Mouse (Mus musculus) CH12.LX (cell line): Measurements from ENCODE around the gene Gpr179.

Source experiments
- CHD2 ChIP-seq: IDR thresholded peaks from 2 replicates; pipeline ENCODE4 v1.6.1; 2011; ENCODE audit warnings: low read length, improper control_type of control experiment
- CTCF ChIP-seq, 2 experiments: IDR thresholded peaks in 1 of 2; conservative IDR thresholded peaks in 1 of 2; 2 replicates each; pipeline ENCODE4 v1.5.1; 2011 to 2012; ENCODE audit warnings: low read depth in 2 of 2, low read length in 2 of 2, improper control_type of control experiment in 1 of 2, inconsistent platforms in 1 of 2, mild to moderate bottlenecking in 1 of 2, moderate library complexity in 1 of 2
- EP300 ChIP-seq: IDR thresholded peaks from 2 replicates; pipeline ENCODE4 v1.6.1; 2011; ENCODE audit warnings: low read length, improper control_type of control experiment
- HCFC1 ChIP-seq: IDR thresholded peaks from 2 replicates; pipeline ENCODE4 v1.6.1; 2012; ENCODE audit warnings: low read depth, mild to moderate bottlenecking, inconsistent platforms, low read length, improper control_type of control experiment
- JUN ChIP-seq: IDR thresholded peaks from 2 replicates; pipeline ENCODE4 v1.6.1; 2011; ENCODE audit warnings: low read depth, mild to moderate bottlenecking, low read length, improper control_type of control experiment, moderate library complexity; ENCODE audit not compliant: insufficient read depth
- JUND ChIP-seq: conservative IDR thresholded peaks from 2 replicates; pipeline ENCODE4 v1.6.1; 2011; ENCODE audit warnings: low read depth, low read length, improper control_type of control experiment
- MAFK ChIP-seq: IDR thresholded peaks from 2 replicates; pipeline ENCODE4 v1.6.1; 2011; ENCODE audit warnings: low read length, improper control_type of control experiment; ENCODE audit not compliant: insufficient replicate concordance
- MXI1 ChIP-seq: IDR thresholded peaks from 2 replicates; pipeline ENCODE4 v1.6.1; 2011; ENCODE audit warnings: mild to moderate bottlenecking, low read depth, low read length, improper control_type of control experiment
- MYC ChIP-seq: IDR thresholded peaks from 2 replicates; pipeline ENCODE4 v1.6.1; 2011; ENCODE audit warnings: low read depth, mild to moderate bottlenecking, improper control_type of control experiment, low read length
- POLR2A ChIP-seq: IDR thresholded peaks from 2 replicates; pipeline ENCODE4 v1.6.1; 2011; ENCODE audit warnings: low read depth, mild to moderate bottlenecking, improper control_type of control experiment, low read length
- POLR2AphosphoS2 ChIP-seq: IDR thresholded peaks from 2 replicates; pipeline ENCODE4 v1.6.1; 2011; ENCODE audit warnings: low read depth, low read length, improper control_type of control experiment
- RCOR1 ChIP-seq: conservative IDR thresholded peaks from 2 replicates; pipeline ENCODE4 v1.6.1; 2012; ENCODE audit warnings: low read depth, mild to moderate bottlenecking, inconsistent platforms, low read length, improper control_type of control experiment
- TBP ChIP-seq: conservative IDR thresholded peaks from 2 replicates; pipeline ENCODE4 v1.6.1; 2011; ENCODE audit warnings: low read depth, low read length, improper control_type of control experiment
- TCF12 ChIP-seq: IDR thresholded peaks from 2 replicates; pipeline ENCODE4 v1.6.1; 2014; ENCODE audit warnings: low read depth, mild to moderate bottlenecking, inconsistent platforms, low read length, improper control_type of control experiment

- no peak for TF ChIP-seq CTCF (conservative IDR thresholded peaks at IDR 0.05 in 1 of 2, IDR thresholded peaks at IDR 0.05 in 1 of 2; ENCODE audit: low read depth in 2 of 2, low read length in 2 of 2)
- no peak for TF ChIP-seq HCFC1
- no peak for TF ChIP-seq POLR2AphosphoS2
- no peak for TF ChIP-seq MAFK
- TF ChIP-seq JUND, result no peak
- TF ChIP-seq MXI1, result no peak
- TF ChIP-seq TCF12, result no peak
- TF ChIP-seq RCOR1, result no peak
- no peak for TF ChIP-seq TBP
- TF ChIP-seq EP300, result no peak
- TF ChIP-seq CHD2, result no peak
- no peak for TF ChIP-seq JUN
- no peak for TF ChIP-seq MYC
- TF ChIP-seq POLR2A, result no peak
These were observed 18.6 kb upstream of the Gpr179 start for GRCm38 (mm10) chr11:97370329-97371091.
